Mouse (Mus musculus): ENCODE measurements around the gene Fut7.

DNA sequence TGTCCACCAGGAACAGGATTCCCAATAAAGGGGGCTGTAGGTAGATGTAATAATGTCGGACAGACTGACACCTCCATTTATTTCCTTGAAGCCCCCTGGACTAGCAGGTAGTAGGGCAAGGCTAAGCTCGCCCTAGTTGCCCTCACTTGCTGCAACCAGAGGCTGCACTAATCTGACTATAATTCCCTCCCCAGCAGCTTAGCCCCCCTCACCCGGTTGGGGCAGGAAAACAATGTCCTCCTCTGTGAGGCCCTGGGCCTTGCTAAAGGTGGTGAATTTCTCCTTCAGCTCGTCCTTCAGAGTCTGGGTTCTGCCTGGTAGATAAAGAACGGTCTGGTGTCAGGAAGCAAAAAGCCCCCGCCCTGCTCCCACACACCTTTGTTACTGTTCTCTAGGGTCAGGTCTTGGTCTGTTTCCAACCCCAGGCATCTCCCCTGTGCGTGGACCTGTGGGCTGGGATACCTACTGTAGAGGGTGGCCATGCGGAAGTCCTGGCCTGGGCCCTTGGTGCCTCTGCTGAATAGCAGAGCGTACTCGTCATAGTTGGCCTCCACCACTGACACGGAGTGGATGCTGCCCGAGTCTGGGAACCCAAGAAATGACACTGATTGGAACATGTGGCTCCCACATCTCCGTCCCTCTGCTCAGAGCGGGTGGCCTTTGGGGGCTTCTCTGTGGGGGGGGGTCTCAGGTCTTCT is 44.7 kb downstream of the Fut7 start:
- no peak for TF ChIP-seq CTCF (IDR thresholded peaks at IDR 0.05; ENCODE audit: low read depth)
- no peak for TF ChIP-seq EP300 (IDR thresholded peaks at IDR 0.05; ENCODE audit: low read depth)
